In genomic region chr4:31697769-31698505, GRCm38 (mm10) we compare ENCODE assay signal across 12 mouse cellular contexts.
A peak's percentile ranks its signal among the peaks of the same experiment; 100 is the strongest.
DNase-seq lines count a peak whose midpoint lies in the region; ATAC-seq and TF ChIP-seq lines count a peak whose summit lies in the region.
"Had no signal": no experiment of that assay in that cellular context is flagged by ENCODE, and none has a peak within 500 bp of the region (broad histone marks: within the 10 kb centered on the region; RNA-seq: fewer than 3 reads in every experiment).

No protein-coding gene starts in this region.

- H3K27ac ChIP-seq in lung, embryonic 14.5 days (ENCODE audit: low read depth), result no peak overlapping the region; the same call in 1 of the 2 replicates
- H3K27ac ChIP-seq in forebrain, embryonic 12.5 days, result no peak overlapping the region
- H3K27ac ChIP-seq: heart, embryonic 15.5 days; hindbrain, embryonic 15.5 days; macrophage had no signal

- no peaks in the 10 kb centered on the region for H3K36me3 ChIP-seq in lung, embryonic 14.5 days (ENCODE audit: insufficient read depth)
- no peaks in the 10 kb centered on the region for H3K36me3 ChIP-seq in forebrain, embryonic 12.5 days (replicated peaks)
- H3K36me3 ChIP-seq: heart, embryonic 15.5 days; hindbrain, embryonic 15.5 days had no signal

- no peaks in the 10 kb centered on the region for H3K27me3 ChIP-seq in lung, embryonic 14.5 days (ENCODE audit: insufficient read depth, low read length)
- H3K27me3 ChIP-seq in forebrain, embryonic 12.5 days, result no peaks in the 10 kb centered on the region
- H3K27me3 ChIP-seq: heart, embryonic 15.5 days; hindbrain, embryonic 15.5 days had no signal

- no peak overlapping the region for H3K9ac ChIP-seq in lung, embryonic 14.5 days
- no peak overlapping the region for H3K9ac ChIP-seq in forebrain, embryonic 12.5 days
- H3K9ac ChIP-seq: heart, embryonic 15.5 days; hindbrain, embryonic 15.5 days had no signal

- no peaks in the 10 kb centered on the region for H3K9me3 ChIP-seq in lung, embryonic 14.5 days (ENCODE audit: low read depth, low read length)
- H3K9me3 ChIP-seq in forebrain, embryonic 12.5 days, result no peaks in the 10 kb centered on the region
- H3K9me3 ChIP-seq: heart, embryonic 15.5 days; hindbrain, embryonic 15.5 days had no signal

- H3K4me1 ChIP-seq in lung, embryonic 14.5 days (ENCODE audit: insufficient read depth), result no peaks in the 10 kb centered on the region
- no peaks in the 10 kb centered on the region for H3K4me1 ChIP-seq in forebrain, embryonic 12.5 days
- H3K4me1 ChIP-seq: heart, embryonic 15.5 days; hindbrain, embryonic 15.5 days had no signal

- 44% methylated on average over 9 of the region's 9 CpGs for WGBS in lung, embryonic 14.5 days
- WGBS in forebrain, embryonic 12.5 days, result 79% methylated on average over 9 of the region's 9 CpGs

- ATAC-seq in lung, embryonic 14.5 days (ENCODE audit: insufficient read depth), result peak; percentile 73
- ATAC-seq in forebrain, embryonic 12.5 days (ENCODE audit: low FRiP score), result no peak

- peak; percentile 21 for DNase-seq in lung, embryonic 14.5 days
- DNase-seq in lung, postnatal 36 days, result no peak
- peak; percentile 31 for DNase-seq in embryo, embryonic 11.5 days (ENCODE audit: low read depth, low spot score)
- peak; percentile 54 for DNase-seq in forelimb bud, embryonic 11.5 days (ENCODE audit: low read depth, low spot score)
- DNase-seq in mesoderm, embryonic 11.5 days (ENCODE audit: low read depth, low spot score), result peak; percentile 57
- no peak for DNase-seq in layer of hippocampus, adult 18-20 months (ENCODE audit: low spot score in 2 of 2)
- DNase-seq: cerebellum, postnatal 36 days; right cerebral cortex, postnatal 25 days had no signal

- H3K4me3 ChIP-seq in lung, embryonic 14.5 days (ENCODE audit: low read depth, low read length), result no peak overlapping the region
- H3K4me3 ChIP-seq in forebrain, embryonic 12.5 days (replicated peaks), result no peak overlapping the region
- H3K4me3 ChIP-seq: heart, embryonic 15.5 days; hindbrain, embryonic 15.5 days had no signal

- no peak overlapping the region for H3K4me2 ChIP-seq in lung, embryonic 14.5 days
- no peak overlapping the region for H3K4me2 ChIP-seq in forebrain, embryonic 12.5 days
- H3K4me2 ChIP-seq: heart, embryonic 15.5 days; hindbrain, embryonic 15.5 days had no signal

- no peak for TF ChIP-seq CTCF in lung, embryonic 14.5 days (IDR thresholded peaks at IDR 0.05; ENCODE audit: low read depth)

Comparison
In these comparisons a context has a peak if more than half of its experiments do, and no peak if none do; other contexts are left out.
1. DNase-seq: peak in lung, embryonic 14.5 days (single experiment), embryo, embryonic 11.5 days (single experiment), forelimb bud, embryonic 11.5 days (single experiment) and mesoderm, embryonic 11.5 days (single experiment); none in lung, postnatal 36 days (single experiment) and layer of hippocampus, adult 18-20 months (0 of 2).